Mouse (Mus musculus): ENCODE results near the gene Klhl10. TPM values are rescaled to one million over a fixed set of nuclear protein-coding genes. Genes with fewer than 3 reads are reported as not detected.

Gene Klhl10
- polyA plus RNA-seq, 1 experiment from 2014 or later: 0.73 TPM

- Histone ChIP-seq H3K9me3 (replicated peaks; ENCODE audit: control insufficient read depth, low read length, poor library complexity, severe bottlenecking) (no peaks in the 10 kb centered on the region), H3K9ac (ENCODE audit: low read depth, low read length) (peak within 1 kb of the TSS; percentile 80), H3K36me3 (ENCODE audit: control insufficient read depth, insufficient read depth, low read length) (peaks cover 3% of the 10 kb centered on the region; the same call in 1 of the 2 replicates), H3K4me3 (ENCODE audit: low read depth, low read length) (peak within 1 kb of the TSS; percentile 72), H3K27me3 (ENCODE audit: control insufficient read depth, insufficient read depth, low read depth, low read length) (peaks cover 8% of the 10 kb centered on the region), H3K4me1 (ENCODE audit: control insufficient read depth, insufficient read depth, low read length) (peaks cover 18% of the 10 kb centered on the region), H3K4me2 (ENCODE audit: low read length) (peak within 1 kb of the TSS; percentile 65), H3K27ac (ENCODE audit: low read length) (peak within 1 kb of the TSS; percentile 75)
- under 1% methylated on average over 27 of the region's 31 CpGs for WGBS
- ATAC-seq: peak; percentile 40; the same call in 1 of the 2 replicates
Measured at GRCm38 (mm10) chr11:100414914-100415822, 26.5 kb upstream of the Klhl10 start, which contains the start of gene Fkbp10. Gene Fkbp10, plus strand, starts transcription at chr11:100415697.

- H3K9ac ChIP-seq (ENCODE audit: low read depth, low read length): no peak overlapping the region
- no peaks in the 10 kb centered on the region for H3K9me3 ChIP-seq (replicated peaks; ENCODE audit: control insufficient read depth, low read length, poor library complexity, severe bottlenecking)
- no peak overlapping the region for H3K4me3 ChIP-seq (ENCODE audit: low read depth, low read length)
- no peaks in the 10 kb centered on the region for H3K36me3 ChIP-seq (ENCODE audit: control insufficient read depth, insufficient read depth, low read length)
- no peak overlapping the region for H3K27ac ChIP-seq (ENCODE audit: low read length)
- H3K27me3 ChIP-seq (ENCODE audit: control insufficient read depth, insufficient read depth, low read depth, low read length): no peaks in the 10 kb centered on the region
- H3K4me2 ChIP-seq (ENCODE audit: low read length): no peak overlapping the region
- 52% methylated on average over 8 of the region's 8 CpGs for WGBS
- no peaks in the 10 kb centered on the region for H3K4me1 ChIP-seq (ENCODE audit: control insufficient read depth, insufficient read depth, low read length)
- no peak for ATAC-seq
Measured at GRCm38 (mm10) chr11:100421537-100421936, 20.2 kb upstream of the Klhl10 start.

GRCm38 (mm10) chr11:100423836-100424235, 17.9 kb upstream of the Klhl10 start:
- Histone ChIP-seq H3K9me3 (replicated peaks; ENCODE audit: control insufficient read depth, low read length, poor library complexity, severe bottlenecking) (no peaks in the 10 kb centered on the region), H3K4me3 (ENCODE audit: low read depth, low read length) (no peak overlapping the region), H3K27me3 (ENCODE audit: control insufficient read depth, insufficient read depth, low read depth, low read length) (no peaks in the 10 kb centered on the region), H3K4me1 (ENCODE audit: control insufficient read depth, insufficient read depth, low read length) (no peaks in the 10 kb centered on the region), H3K27ac (ENCODE audit: low read length) (no peak overlapping the region), H3K9ac (ENCODE audit: low read depth, low read length) (no peak overlapping the region), H3K4me2 (ENCODE audit: low read length) (no peak overlapping the region), H3K36me3 (ENCODE audit: control insufficient read depth, insufficient read depth, low read length) (no peaks in the 10 kb centered on the region)
- 92% methylated on average over 7 of the region's 7 CpGs for WGBS
- no peak for ATAC-seq

DNA sequence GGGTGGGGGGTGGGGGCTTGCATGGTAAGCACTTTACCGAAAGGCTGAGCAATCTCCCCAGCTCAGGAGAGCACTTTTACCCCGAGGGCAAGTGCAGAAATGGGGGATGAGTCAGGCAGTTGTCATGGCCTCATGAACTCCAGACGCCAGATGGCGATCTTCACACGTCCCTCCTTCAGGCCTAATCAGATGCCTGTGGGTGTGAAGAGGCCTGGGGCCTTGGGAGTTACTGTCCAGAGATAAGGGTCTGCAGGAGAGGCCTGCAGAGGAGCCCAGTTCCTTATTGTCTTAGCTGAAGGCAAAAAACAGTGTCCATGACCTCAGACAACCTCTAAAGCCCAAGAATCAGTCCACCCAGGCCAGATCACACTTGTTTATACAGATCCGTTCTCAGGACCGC, 15.9 kb upstream of the Klhl10 start:
- Histone ChIP-seq H3K36me3 (ENCODE audit: control insufficient read depth, insufficient read depth, low read length) (peaks cover 2% of the 10 kb centered on the region; the same call in 1 of the 2 replicates), H3K9me3 (replicated peaks; ENCODE audit: control insufficient read depth, low read length, poor library complexity, severe bottlenecking) (no peaks in the 10 kb centered on the region), H3K27ac (ENCODE audit: low read length) (no peak overlapping the region), H3K4me3 (ENCODE audit: low read depth, low read length) (no peak overlapping the region), H3K4me2 (ENCODE audit: low read length) (no peak overlapping the region), H3K9ac (ENCODE audit: low read depth, low read length) (no peak overlapping the region), H3K4me1 (ENCODE audit: control insufficient read depth, insufficient read depth, low read length) (no peaks in the 10 kb centered on the region), H3K27me3 (ENCODE audit: control insufficient read depth, insufficient read depth, low read depth, low read length) (no peaks in the 10 kb centered on the region)
- 41% methylated on average over 7 of the region's 7 CpGs for WGBS
- ATAC-seq: no peak

GRCm38 (mm10) chr11:100426820-100427219, 14.9 kb upstream of the Klhl10 start:
- Histone ChIP-seq H3K4me1 (ENCODE audit: control insufficient read depth, insufficient read depth, low read length) (no peaks in the 10 kb centered on the region), H3K9me3 (replicated peaks; ENCODE audit: control insufficient read depth, low read length, poor library complexity, severe bottlenecking) (no peaks in the 10 kb centered on the region), H3K4me3 (ENCODE audit: low read depth, low read length) (no peak overlapping the region), H3K9ac (ENCODE audit: low read depth, low read length) (no peak overlapping the region), H3K36me3 (ENCODE audit: control insufficient read depth, insufficient read depth, low read length) (peaks cover 4% of the 10 kb centered on the region; the same call in 1 of the 2 replicates), H3K27me3 (ENCODE audit: control insufficient read depth, insufficient read depth, low read depth, low read length) (no peaks in the 10 kb centered on the region), H3K4me2 (ENCODE audit: low read length) (no peak overlapping the region), H3K27ac (ENCODE audit: low read length) (no peak overlapping the region)
- 89% methylated on average over 3 of the region's 3 CpGs for WGBS
- ATAC-seq: no peak

GRCm38 (mm10) chr11:100428612-100429199, 13.0 kb upstream of the Klhl10 start:
- Histone ChIP-seq H3K36me3 (ENCODE audit: control insufficient read depth, insufficient read depth, low read length) (peaks cover 7% of the 10 kb centered on the region; the same call in 1 of the 2 replicates), H3K4me2 (ENCODE audit: low read length) (no peak overlapping the region), H3K4me1 (ENCODE audit: control insufficient read depth, insufficient read depth, low read length) (no peaks in the 10 kb centered on the region), H3K9ac (ENCODE audit: low read depth, low read length) (no peak overlapping the region), H3K4me3 (ENCODE audit: low read depth, low read length) (no peak overlapping the region), H3K27ac (ENCODE audit: low read length) (no peak overlapping the region; the same call in 1 of the 2 replicates), H3K27me3 (ENCODE audit: control insufficient read depth, insufficient read depth, low read depth, low read length) (no peaks in the 10 kb centered on the region), H3K9me3 (replicated peaks; ENCODE audit: control insufficient read depth, low read length, poor library complexity, severe bottlenecking) (no peaks in the 10 kb centered on the region)
- 58% methylated on average over 9 of the region's 9 CpGs for WGBS
- ATAC-seq: no peak

- Histone ChIP-seq H3K27ac (ENCODE audit: low read length) (no peak overlapping the region), H3K9ac (ENCODE audit: low read depth, low read length) (no peak overlapping the region), H3K4me1 (ENCODE audit: control insufficient read depth, insufficient read depth, low read length) (no peaks in the 10 kb centered on the region), H3K9me3 (replicated peaks; ENCODE audit: control insufficient read depth, low read length, poor library complexity, severe bottlenecking) (no peaks in the 10 kb centered on the region), H3K4me2 (ENCODE audit: low read length) (no peak overlapping the region), H3K4me3 (ENCODE audit: low read depth, low read length) (no peak overlapping the region), H3K27me3 (ENCODE audit: control insufficient read depth, insufficient read depth, low read depth, low read length) (no peaks in the 10 kb centered on the region), H3K36me3 (ENCODE audit: control insufficient read depth, insufficient read depth, low read length) (peaks cover 7% of the 10 kb centered on the region; the same call in 1 of the 2 replicates)
- 90% methylated on average over 7 of the region's 7 CpGs for WGBS
- ATAC-seq: no peak
Measured at GRCm38 (mm10) chr11:100430052-100430451, 11.7 kb upstream of the Klhl10 start.

- Histone ChIP-seq H3K27me3 (ENCODE audit: control insufficient read depth, insufficient read depth, low read depth, low read length) (no peaks in the 10 kb centered on the region), H3K4me1 (ENCODE audit: control insufficient read depth, insufficient read depth, low read length) (no peaks in the 10 kb centered on the region), H3K4me2 (ENCODE audit: low read length) (no peak overlapping the region), H3K27ac (ENCODE audit: low read length) (no peak overlapping the region), H3K4me3 (ENCODE audit: low read depth, low read length) (no peak overlapping the region), H3K36me3 (ENCODE audit: control insufficient read depth, insufficient read depth, low read length) (peaks cover 13% of the 10 kb centered on the region; the same call in 1 of the 2 replicates), H3K9ac (ENCODE audit: low read depth, low read length) (no peak overlapping the region), H3K9me3 (replicated peaks; ENCODE audit: control insufficient read depth, low read length, poor library complexity, severe bottlenecking) (no peaks in the 10 kb centered on the region)
- 98% methylated on average over 5 of the region's 5 CpGs for WGBS
- ATAC-seq: no peak
Measured at GRCm38 (mm10) chr11:100432002-100432401, 9.7 kb upstream of the Klhl10 start.

Data from midbrain, embryonic 16.5 days (tissue).